Mouse (Mus musculus): ENCODE data around the gene Rbms3. TPM values are rescaled to one million over a fixed set of nuclear protein-coding genes. Genes with fewer than 3 reads are reported as not detected.
A peak's percentile ranks its signal among the peaks of the same experiment; 100 is the strongest.

The Rbms3 gene
- polyA plus RNA-seq, 1 experiment from 2014 or later: 117 TPM

DNA sequence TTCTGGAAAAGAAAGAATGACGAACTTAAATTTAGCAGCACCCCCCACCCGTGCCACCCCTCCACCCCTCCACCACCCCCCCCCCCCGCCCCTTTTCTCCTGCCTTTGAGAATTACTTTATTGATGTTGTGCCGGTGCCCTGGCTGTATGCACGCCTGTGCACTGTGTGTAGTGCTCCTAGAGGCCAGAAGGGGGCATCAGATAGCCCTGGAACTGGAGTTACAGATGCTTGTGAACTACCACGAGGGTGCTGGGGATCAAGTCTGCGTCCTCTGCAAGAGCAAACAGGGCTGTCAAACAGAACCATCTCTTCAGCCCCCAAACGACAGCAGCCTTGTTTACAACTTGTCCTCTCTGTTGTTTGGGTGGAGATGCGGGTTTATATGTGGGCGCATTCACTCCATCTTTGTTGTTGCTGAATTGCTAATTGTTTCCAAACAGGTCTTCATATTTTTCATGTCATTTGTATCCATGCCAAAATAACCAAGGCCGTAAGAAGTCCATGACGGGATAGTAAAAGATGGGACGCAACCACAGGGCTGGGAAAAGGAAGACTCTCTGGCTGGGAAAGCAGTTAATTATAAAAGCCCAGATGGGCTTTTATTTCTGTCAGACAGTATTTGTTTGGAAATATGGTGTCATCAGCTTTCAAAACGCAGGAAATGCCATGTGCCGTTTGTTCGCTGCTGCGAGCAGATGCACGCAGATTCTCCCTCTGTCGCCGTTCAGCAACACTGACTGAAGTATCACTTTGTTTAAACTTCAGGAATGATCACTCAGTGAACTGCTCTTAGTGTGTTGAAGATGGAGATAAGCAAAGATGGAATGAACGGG is 652.9 kb downstream of the Rbms3 start:
- ATAC-seq (ENCODE audit: insufficient read depth): no peak; the same call in 1 of the 2 replicates
- 54% methylated on average over 21 of the region's 21 CpGs for WGBS
- H3K9ac ChIP-seq: no peak overlapping the region

DNA sequence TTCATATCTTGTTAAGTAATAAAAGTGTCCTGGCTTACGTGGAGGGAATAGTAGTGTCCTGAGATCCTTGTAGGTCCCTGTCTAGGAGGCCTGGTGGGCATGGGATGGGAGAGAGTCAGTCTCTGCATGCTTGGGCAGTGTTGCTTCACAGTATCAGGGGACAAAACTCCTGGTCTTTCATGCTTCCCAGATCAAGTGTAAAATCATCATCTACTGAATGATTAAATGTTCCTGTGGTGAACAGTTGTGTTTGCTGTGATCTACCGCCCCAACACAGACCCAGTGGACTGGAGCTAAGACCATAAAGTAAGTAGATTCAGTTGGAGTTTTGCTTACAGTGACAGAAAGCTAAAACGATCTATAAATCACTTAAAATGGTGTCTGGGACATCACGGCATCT is 654.4 kb downstream of the Rbms3 start:
- no peak for ATAC-seq (ENCODE audit: insufficient read depth)
- Histone ChIP-seq H3K27ac (ENCODE audit: low read depth) (no peak overlapping the region), H3K27me3 (ENCODE audit: insufficient read depth, low read length) (no peaks in the 10 kb centered on the region), H3K9me3 (ENCODE audit: low read depth, low read length) (no peaks in the 10 kb centered on the region), H3K36me3 (ENCODE audit: insufficient read depth) (0 out of 2 replicates have a peak, but pooled peaks cover 8% of the 10 kb centered on the region), H3K4me2 (no peak overlapping the region), H3K9ac (no peak overlapping the region), H3K4me3 (ENCODE audit: low read depth, low read length) (no peak overlapping the region), H3K4me1 (ENCODE audit: insufficient read depth) (no peaks in the 10 kb centered on the region)
- 84% methylated on average over 4 of the region's 4 CpGs for WGBS
- no peak for DNase-seq
- no peak for TF ChIP-seq CTCF (IDR thresholded peaks at IDR 0.05; ENCODE audit: low read depth)

More for the DNA sequence above, 652.9 kb downstream of the Rbms3 start:
- H3K27ac ChIP-seq (ENCODE audit: low read depth): peak overlapping the region; percentile 56
- no peaks in the 10 kb centered on the region for H3K27me3 ChIP-seq (ENCODE audit: insufficient read depth, low read length)
- peak; percentile 80 for DNase-seq
- H3K4me2 ChIP-seq: no peak overlapping the region
- H3K36me3 ChIP-seq (ENCODE audit: insufficient read depth): 0 out of 2 replicates have a peak, but pooled peaks cover 8% of the 10 kb centered on the region
- H3K9me3 ChIP-seq (ENCODE audit: low read depth, low read length): no peaks in the 10 kb centered on the region
- no peaks in the 10 kb centered on the region for H3K4me1 ChIP-seq (ENCODE audit: insufficient read depth)
- TF ChIP-seq CTCF (IDR thresholded peaks at IDR 0.05; ENCODE audit: low read depth): peak; percentile 44
- H3K4me3 ChIP-seq (ENCODE audit: low read depth, low read length): no peak overlapping the region

GRCm38 (mm10) chr9:116974134-116974533 is 655.6 kb downstream of the Rbms3 start:
- Histone ChIP-seq H3K27me3 (ENCODE audit: insufficient read depth, low read length) (no peaks in the 10 kb centered on the region), H3K27ac (ENCODE audit: low read depth) (peak overlapping the region; percentile 78; the same call in 1 of the 2 replicates), H3K4me2 (no peak overlapping the region), H3K4me1 (ENCODE audit: insufficient read depth) (no peaks in the 10 kb centered on the region), H3K4me3 (ENCODE audit: low read depth, low read length) (no peak overlapping the region), H3K36me3 (ENCODE audit: insufficient read depth) (0 out of 2 replicates have a peak, but pooled peaks cover 6% of the 10 kb centered on the region), H3K9me3 (ENCODE audit: low read depth, low read length) (no peaks in the 10 kb centered on the region), H3K9ac (no peak overlapping the region)
- TF ChIP-seq CTCF (IDR thresholded peaks at IDR 0.05; ENCODE audit: low read depth): peak; percentile 50
- DNase-seq: peak; percentile 28
- WGBS: 87% methylated on average over 3 of the region's 3 CpGs
- no peak for ATAC-seq (ENCODE audit: insufficient read depth)

DNA sequence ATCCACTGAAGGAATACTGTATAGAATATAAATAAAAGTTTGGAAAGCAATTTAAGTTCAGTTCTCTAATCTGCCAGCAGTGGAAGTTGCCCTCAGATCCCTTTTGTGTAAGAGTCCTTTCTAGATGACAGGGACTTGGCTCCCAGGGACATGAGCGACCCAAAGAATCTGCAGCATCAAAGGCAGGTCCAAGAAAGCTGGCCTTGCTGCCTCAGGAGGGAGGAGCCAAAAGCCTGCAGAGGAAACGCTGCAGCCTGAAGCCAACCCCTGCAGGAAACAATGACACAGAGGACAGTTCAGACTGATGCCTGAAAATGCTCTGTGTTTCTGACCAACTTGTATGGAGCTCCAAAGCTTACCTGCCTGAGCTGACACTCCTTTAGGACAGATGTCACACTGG is 656.1 kb downstream of the Rbms3 start:
- no peaks in the 10 kb centered on the region for H3K9me3 ChIP-seq (ENCODE audit: low read depth, low read length)

GRCm38 (mm10) chr9:116967317-116967716 is 662.4 kb downstream of the Rbms3 start:
- Histone ChIP-seq H3K9me3 (ENCODE audit: low read depth, low read length) (no peaks in the 10 kb centered on the region), H3K36me3 (ENCODE audit: insufficient read depth) (no peaks in the 10 kb centered on the region; the same call in 1 of the 2 replicates), H3K27ac (ENCODE audit: low read depth) (no peak overlapping the region), H3K27me3 (ENCODE audit: insufficient read depth, low read length) (no peaks in the 10 kb centered on the region), H3K4me3 (ENCODE audit: low read depth, low read length) (no peak overlapping the region), H3K4me2 (no peak overlapping the region), H3K4me1 (ENCODE audit: insufficient read depth) (no peaks in the 10 kb centered on the region), H3K9ac (no peak overlapping the region)
- WGBS: 97% methylated on average over 3 of the region's 3 CpGs
- DNase-seq (no peak), ATAC-seq (ENCODE audit: insufficient read depth) (no peak)
- no peak for TF ChIP-seq CTCF (IDR thresholded peaks at IDR 0.05; ENCODE audit: low read depth)

More for the DNA sequence above, 656.1 kb downstream of the Rbms3 start:
- no peak overlapping the region for H3K4me2 ChIP-seq
- no peak for TF ChIP-seq CTCF (IDR thresholded peaks at IDR 0.05; ENCODE audit: low read depth)
- H3K4me1 ChIP-seq (ENCODE audit: insufficient read depth): no peaks in the 10 kb centered on the region
- peak; percentile 74 for ATAC-seq (ENCODE audit: insufficient read depth)
- 0 out of 2 replicates have a peak, but pooled peaks cover 2% of the 10 kb centered on the region for H3K36me3 ChIP-seq (ENCODE audit: insufficient read depth)
- H3K4me3 ChIP-seq (ENCODE audit: low read depth, low read length): no peak overlapping the region
- peak overlapping the region; percentile 78; the same call in 1 of the 2 replicates for H3K27ac ChIP-seq (ENCODE audit: low read depth)
- no peaks in the 10 kb centered on the region for H3K27me3 ChIP-seq (ENCODE audit: insufficient read depth, low read length)
- no peak overlapping the region for H3K9ac ChIP-seq
- DNase-seq: peak; percentile 76
- 16% methylated on average over 2 of the region's 2 CpGs for WGBS

DNA sequence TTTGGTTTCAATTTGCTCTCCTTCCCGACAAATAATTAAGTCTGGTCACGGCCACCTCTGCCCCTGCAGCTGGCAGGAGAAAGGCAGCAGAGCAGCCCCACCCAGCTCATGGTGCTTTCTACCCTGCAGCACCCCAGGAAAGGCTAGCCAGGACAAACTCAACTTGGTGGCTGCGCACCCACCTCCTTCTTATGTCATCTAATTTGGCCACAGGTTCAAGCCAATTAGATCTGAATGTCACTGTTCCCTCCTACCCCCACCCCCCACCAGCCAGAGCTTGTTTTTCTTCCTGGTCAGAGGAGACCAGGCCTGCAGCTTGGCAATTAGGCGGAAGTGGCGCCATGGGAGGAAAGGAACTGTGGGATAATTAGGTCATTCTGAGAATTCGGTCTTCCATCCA is 664.0 kb downstream of the Rbms3 start:
- no peak for DNase-seq
- no peak for ATAC-seq (ENCODE audit: insufficient read depth)

GRCm38 (mm10) chr9:116956156-116956555 is 673.6 kb downstream of the Rbms3 start:
- Histone ChIP-seq H3K4me3 (ENCODE audit: low read depth, low read length) (no peak overlapping the region), H3K9me3 (ENCODE audit: low read depth, low read length) (0 out of 2 replicates have a peak, but pooled peaks cover 3% of the 10 kb centered on the region), H3K36me3 (ENCODE audit: insufficient read depth) (no peaks in the 10 kb centered on the region; the same call in 1 of the 2 replicates), H3K27me3 (ENCODE audit: insufficient read depth, low read length) (no peaks in the 10 kb centered on the region), H3K27ac (ENCODE audit: low read depth) (no peak overlapping the region), H3K9ac (no peak overlapping the region), H3K4me1 (ENCODE audit: insufficient read depth) (no peaks in the 10 kb centered on the region), H3K4me2 (no peak overlapping the region)
- ATAC-seq (ENCODE audit: insufficient read depth) (no peak), DNase-seq (no peak)
- TF ChIP-seq CTCF (IDR thresholded peaks at IDR 0.05; ENCODE audit: low read depth): no peak
- WGBS: 64% methylated on average over 2 of the region's 2 CpGs

More for the DNA sequence above, 664.0 kb downstream of the Rbms3 start:
- Histone ChIP-seq H3K27me3 (ENCODE audit: insufficient read depth, low read length) (no peaks in the 10 kb centered on the region), H3K9ac (no peak overlapping the region), H3K4me1 (ENCODE audit: insufficient read depth) (no peaks in the 10 kb centered on the region), H3K4me2 (0 out of 2 replicates have a peak overlapping the region, but pooled peaks have one; percentile 10), H3K36me3 (ENCODE audit: insufficient read depth) (no peaks in the 10 kb centered on the region; the same call in 1 of the 2 replicates), H3K4me3 (ENCODE audit: low read depth, low read length) (no peak overlapping the region), H3K9me3 (ENCODE audit: low read depth, low read length) (0 out of 2 replicates have a peak, but pooled peaks cover 2% of the 10 kb centered on the region), H3K27ac (ENCODE audit: low read depth) (peak overlapping the region; percentile 24; the same call in 1 of the 2 replicates)
- no peak for TF ChIP-seq CTCF (IDR thresholded peaks at IDR 0.05; ENCODE audit: low read depth)
- 71% methylated on average over 6 of the region's 6 CpGs for WGBS

Measured in lung, embryonic 14.5 days (tissue).